Mouse (Mus musculus) regulatory T cell (primary cell): ENCODE results near the gene Inip.

Experiments used
- in situ Hi-C: fragments of 300-600 bp; cut with MboI, MseI; formaldehyde crosslinking; loops from one replicate; pipeline ENCODE4 v1.15.1; 2025; ENCODE audit warnings: high pct_unique_total_duplicates

Inip gene

DNA sequence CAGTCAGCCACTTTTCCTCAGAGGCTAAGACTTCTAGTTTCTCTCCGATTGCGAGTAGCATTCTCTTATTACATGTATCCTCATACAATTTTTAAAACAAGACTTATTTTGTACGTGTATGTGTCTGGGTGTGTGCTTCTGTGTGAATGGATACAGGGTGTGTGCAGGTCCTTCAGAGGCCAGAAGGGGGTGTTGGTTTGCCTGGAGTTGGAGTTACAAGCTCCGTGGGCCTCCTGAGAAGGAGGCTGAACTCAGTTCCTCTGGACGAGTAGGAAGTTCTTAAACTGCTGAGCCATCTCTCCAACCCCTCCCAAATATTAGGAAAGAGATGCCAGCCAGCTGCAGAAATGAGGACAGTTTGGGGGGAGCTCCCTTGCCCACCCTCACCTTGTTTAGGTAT, 7.0 kb upstream of the Inip start:
- in situ Hi-C loops = no loop called here

DNA sequence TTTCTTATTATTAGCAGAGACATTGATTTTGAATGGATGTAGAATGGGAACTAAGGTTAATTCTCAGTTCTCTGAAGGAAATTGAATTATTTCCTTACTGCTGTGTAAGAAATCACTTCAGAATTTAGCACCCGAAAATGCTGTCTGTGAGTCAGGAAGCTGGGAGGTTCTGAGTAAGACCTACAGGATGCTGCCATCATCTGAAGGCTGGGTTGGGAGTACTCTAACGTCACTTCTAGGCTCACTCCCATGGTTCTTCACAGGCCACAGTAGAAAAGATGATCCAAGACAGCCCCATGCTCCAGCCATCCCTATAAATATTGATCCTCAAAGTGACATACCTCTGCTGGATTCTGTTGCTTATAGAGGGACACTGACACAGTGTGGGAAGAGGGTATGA, 6.1 kb upstream of the Inip start:
- in situ Hi-C loops = no loop called here

DNA sequence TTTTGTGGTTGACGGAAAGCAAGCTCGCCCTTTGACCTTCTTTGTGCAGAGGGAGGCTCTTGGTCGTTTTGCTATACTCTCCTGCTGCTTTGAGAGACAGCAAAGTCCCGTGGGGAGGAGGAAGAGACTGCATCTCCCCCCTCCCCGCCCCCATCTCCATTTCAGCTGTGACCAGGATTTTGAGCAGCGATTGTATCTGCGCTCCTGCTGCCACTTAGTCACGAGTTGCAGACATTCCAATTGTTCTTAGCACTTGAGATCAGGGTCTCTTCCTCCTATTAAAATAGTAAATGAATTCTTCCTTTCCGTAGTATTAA, 5.4 kb upstream of the Inip start:
- in situ Hi-C loops = no loop called here

DNA sequence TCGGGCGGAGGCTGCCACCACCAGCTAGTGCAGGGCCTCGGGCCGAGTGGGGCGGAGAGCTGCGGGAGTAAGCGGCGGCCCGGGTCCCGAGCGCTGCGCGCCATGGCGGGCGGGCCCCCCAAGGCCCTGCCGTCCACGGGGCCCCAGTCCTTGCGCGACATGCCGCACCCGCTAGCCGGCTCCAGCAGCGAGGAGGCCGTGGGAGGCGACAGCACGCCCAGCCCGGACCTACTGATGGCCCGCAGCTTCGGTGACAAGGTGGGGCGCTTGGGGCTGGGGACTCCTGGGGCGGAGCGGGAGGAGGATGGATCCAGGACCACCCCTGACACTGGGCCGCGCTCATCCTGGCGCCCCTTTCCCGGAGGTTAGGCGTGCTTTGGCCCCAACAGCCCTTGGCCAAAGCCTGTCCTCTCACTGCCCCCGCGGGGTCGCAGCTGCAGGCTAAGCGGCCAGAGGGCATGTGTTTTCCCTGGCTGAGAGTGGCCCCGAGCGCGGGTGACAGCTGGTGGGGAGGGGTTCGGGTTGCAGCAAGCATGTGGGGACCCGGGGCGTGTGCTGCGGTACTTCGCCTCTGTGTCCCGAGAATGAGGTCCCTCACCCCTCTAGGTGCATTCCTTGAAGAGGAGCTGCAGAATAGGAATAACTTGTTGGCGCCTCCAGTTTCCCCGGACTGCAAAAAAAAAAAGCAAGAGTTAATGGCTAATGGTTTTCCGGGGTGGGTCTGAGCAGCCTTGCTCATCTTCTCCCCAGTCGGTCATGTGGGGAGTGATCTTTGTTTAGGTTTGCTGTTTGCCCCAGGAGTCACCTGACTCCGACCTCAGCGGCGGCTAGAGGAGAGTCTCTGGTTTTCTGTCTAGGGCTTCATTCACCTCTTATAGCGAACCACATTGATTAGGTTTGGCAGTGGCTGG, 4.8 kb upstream of the Inip start:
- in situ Hi-C loops = no loop called here

DNA sequence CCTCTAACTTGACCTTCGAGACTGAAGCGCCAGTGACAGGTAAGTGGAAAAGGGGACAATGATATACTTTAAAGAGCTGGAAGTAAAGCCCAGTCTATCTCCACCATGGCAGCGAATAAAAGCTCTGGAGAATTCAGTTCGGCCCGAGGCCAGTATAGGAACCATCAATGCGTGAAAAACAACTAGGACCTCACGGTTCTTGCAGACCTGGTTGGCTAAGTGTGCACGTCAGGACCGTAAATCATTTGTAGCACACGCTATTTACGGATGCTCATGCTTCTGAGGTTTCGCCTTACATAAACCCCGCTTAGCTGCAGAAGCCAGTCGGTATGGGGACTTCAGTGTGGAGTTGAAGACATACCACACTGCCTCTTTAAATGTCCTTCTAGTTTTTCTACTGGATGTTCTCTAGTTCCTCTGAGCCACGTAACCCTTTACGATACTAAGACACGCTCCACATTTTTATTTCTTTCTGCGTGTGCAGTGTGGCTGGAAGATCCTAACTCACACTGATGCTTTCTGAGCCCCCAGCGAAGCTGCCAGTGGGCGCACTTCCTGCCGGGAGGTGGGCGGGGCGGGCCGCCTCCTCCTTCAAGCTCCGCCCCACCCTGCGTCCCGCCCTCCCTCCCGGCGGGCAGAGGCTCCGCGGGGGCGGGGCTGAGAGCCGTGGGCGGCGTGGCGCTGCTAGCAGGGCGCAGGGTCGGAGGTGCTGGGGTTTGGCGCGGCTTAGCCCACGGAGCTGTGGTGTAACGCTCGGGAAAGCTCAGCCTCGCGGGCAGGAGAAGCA, 4.0 kb upstream of the Inip start, which contains the start of gene Snx30:
Gene Snx30 (plus strand): TSS at position 660 of the 787 bp plus-strand sequence.
- in situ Hi-C loops = no loop called here

- in situ Hi-C loops = no loop called here
Measured at GRCm38 (mm10) chr4:59804754-59805153, 3.4 kb upstream of the Inip start.

GRCm38 (mm10) chr4:59803358-59803757, 2.0 kb upstream of the Inip start:
- in situ Hi-C loops = no loop called here

DNA sequence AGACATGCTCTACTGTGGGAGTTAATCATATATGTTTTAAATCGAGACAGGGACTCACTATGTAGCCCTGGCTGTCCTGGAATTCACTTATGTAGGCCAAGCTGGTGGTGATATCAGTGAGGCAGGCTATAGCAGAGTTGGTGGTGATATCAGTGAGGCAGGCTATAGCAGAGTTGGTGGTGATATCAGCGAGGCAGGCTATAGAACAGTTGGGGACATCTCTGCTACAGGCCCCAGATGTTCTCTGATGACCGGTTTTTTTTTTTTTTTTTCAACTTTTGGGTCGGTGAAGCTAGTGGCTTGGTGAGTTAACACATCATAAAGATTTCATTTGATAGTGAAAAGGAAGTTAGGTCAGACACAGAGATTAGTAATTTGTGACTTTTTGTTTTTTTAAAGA, 1.4 kb upstream of the Inip start:
- in situ Hi-C loops = no loop called here

DNA sequence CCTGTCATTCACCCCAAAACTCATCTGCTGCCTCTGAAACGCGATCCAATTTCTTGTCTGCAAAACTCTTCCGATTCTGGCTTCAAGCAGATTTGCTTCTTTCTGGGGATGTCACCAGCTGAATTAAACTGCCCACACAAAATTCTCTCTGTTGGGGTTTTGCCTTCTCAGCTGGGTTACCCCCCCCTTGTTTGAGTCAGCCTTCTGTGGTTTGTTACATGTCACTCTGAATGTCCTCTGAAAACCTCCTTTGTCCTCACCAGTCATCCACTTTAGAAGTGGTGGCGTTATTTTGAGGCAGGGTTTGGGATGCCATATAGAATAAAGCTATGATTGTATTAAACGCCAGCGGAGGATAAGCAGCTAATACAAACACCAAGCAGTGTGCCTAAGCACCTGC, 718 bp upstream of the Inip start:
- in situ Hi-C loops = no loop called here

DNA sequence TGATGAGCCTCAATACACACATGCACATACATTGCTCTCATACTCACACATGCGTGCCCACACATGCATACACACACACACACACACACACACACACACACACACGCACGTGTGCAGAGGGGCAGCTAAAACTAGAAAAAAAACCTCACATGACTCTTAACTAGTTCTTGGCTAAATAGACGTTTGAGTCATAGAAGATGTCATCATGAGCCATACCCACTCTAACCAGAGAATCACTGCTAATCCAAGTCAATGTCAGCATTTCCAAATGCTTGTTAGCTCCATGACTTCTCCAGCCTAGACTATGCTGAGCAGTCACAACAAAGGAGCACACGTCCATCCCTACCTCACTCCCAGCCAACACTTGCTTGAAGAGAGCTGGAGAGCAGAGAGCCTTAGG, 1.2 kb downstream of the Inip start:
- in situ Hi-C loops = no loop called here

DNA sequence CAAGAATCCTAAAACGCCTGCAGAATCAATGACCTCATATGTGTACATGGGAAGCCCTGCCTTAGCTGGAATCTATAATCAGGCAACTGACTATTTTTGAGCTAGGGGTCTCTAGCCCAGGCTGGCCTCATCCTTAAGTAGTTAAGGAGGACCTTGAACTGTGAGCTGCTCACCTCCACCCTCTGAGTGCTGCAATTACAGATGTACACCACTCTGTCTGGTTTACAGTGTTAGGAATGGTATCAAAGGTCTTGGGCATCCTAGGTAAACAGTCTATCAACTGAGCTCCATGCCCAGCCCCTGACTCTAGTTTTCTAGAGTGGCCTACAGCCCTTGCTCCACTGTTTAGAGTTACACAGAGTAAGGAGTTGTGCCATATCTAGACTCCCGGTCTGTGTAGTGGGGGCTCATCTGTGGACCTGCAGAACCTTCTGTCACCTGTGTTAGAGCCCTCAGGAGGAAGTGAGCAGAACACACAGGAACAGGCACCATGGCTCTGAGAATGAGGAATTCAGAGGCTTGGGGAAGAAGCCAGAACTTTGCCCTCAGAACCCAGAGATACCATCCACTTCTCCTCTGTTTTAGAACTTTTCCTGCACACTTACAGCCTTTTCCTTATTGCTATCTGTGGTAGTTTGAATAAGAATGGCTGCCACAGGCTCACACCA, 5.5 kb downstream of the Inip start:
- in situ Hi-C loops = no loop called here

- in situ Hi-C loops = loop anchor here (5.0 kb wide), 1 partner anchor 53 kb away; no protein-coding TSS in a partner anchor
Measured at GRCm38 (mm10) chr4:59794116-59794515, 7.3 kb downstream of the Inip start.

GRCm38 (mm10) chr4:59793626-59794025, 7.8 kb downstream of the Inip start:
- in situ Hi-C loops = loop anchor here (5.0 kb wide), 1 partner anchor 54 kb away; no protein-coding TSS in a partner anchor

GRCm38 (mm10) chr4:59789015-59789414, 12.4 kb downstream of the Inip start:
- in situ Hi-C loops = no loop called here

DNA sequence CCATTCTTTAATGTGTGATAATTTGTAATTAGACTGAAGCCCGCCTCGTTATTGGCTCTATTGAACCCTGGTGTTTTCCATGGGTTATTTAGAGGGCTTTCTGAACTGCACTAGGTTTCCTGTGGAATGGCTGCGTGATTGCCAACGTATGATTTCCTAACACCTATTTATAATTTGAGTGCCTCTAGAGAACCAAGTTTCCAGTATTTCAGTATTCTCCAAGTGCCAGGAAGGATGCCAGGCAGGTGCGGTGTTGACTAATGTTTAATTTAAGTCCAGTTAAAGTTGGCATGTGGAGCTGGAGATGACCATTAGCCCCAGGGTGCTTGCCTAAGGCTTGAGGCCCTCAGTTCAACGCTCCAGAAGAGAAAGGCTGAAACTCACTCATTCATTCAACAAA, 14.3 kb downstream of the Inip start:
- in situ Hi-C loops = no loop called here

DNA sequence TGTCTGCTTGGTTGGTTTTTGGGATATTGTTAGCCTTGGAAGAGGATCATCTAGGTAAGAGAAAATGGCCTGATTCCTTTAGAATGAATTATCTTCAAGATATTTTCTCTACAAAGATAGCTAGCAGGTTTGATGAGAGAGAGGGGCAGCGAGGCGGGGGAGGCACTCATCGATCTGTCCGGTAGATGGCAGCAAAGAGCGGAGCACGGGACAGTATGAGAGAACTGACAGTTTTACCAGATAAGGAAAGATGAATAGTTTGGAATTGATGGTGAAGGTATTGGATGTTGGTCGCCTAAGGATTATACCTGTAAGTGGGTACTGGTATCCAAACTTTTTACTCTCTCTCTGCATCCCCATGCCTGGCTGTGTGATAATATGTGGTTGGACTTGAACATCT, 14.7 kb downstream of the Inip start:
- in situ Hi-C loops = no loop called here

DNA sequence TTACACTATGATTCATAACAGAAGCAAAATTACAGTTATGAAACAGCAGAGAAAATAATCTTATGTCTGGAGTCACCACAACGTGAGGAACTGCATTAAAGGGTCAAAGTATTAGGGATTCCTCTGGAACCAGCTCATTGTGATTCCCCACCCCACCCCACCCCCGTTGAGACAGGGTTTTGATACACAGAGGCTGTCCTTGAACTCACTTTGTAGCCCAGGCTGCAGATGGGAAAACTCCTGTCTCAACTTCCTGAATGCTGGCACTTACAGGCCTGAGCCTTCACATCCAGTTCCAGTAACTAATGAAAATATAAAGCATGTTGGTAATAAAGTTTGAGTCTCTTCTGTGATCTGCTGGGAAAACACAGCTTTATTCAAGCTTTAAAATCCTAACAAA, 16.0 kb downstream of the Inip start:
- in situ Hi-C loops = no loop called here

- in situ Hi-C loops = no loop called here
Measured at GRCm38 (mm10) chr4:59783685-59784279, 17.6 kb downstream of the Inip start.

- in situ Hi-C loops = no loop called here
Measured at GRCm38 (mm10) chr4:59782853-59783684, 18.3 kb downstream of the Inip start.

GRCm38 (mm10) chr4:59780568-59780967, 20.8 kb downstream of the Inip start:
- in situ Hi-C loops = no loop called here

DNA sequence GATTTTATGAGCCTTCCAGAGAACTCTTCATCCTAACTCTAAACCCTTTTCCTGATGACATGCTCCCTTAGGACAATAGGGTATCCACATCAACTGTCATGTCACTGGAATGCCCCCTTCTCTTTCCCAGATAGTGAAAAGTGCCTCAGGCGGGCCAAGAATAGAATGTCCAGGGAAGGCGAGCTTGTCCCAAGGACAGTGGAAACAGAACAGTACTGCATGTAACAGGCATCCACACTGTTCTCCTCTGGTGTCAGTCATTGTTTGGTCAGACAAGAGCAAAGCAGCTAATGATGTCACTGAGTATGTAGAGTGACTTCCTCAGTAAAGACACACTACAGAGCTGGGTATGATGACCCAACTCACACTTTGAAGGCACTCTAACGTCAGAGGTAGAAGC, 23.6 kb downstream of the Inip start:
- in situ Hi-C loops = no loop called here
